In genomic region chr10:88228521-88229017, GRCm38 (mm10) we compare ENCODE assay signal across 23 mouse cellular contexts. TPM values are rescaled to one million over a fixed set of nuclear protein-coding genes. Genes with fewer than 3 reads are reported as not detected.
DNase-seq lines count a peak whose midpoint lies in the region; ATAC-seq and TF ChIP-seq lines count a peak whose summit lies in the region.
"Had no signal": no experiment of that assay in that cellular context is flagged by ENCODE, and none has a peak within 500 bp of the region (broad histone marks: within the 10 kb centered on the region; RNA-seq: fewer than 3 reads in every experiment).

No protein-coding gene starts in this region.

- peak; percentile 16 for DNase-seq in lung, embryonic 14.5 days
- DNase-seq in lung, adult 18-20 months, result no peak
- DNase-seq in liver, postnatal 0 days, result no peak
- DNase-seq in thymus, adult 18-20 months, result no peak
- DNase-seq in spleen, postnatal 36 days (ENCODE audit: low spot score in 2 of 2), result no peak
- DNase-seq: adrenal gland, postnatal 14 days; cerebellum, adult 2 months; heart, postnatal 14 days; layer of hippocampus, postnatal 36 days; lung, postnatal 10 days; retina, postnatal 1 day had no signal

- no peak overlapping the region for H3K4me2 ChIP-seq in lung, embryonic 14.5 days
- peak overlapping the region; percentile 29; the same call in 1 of the 2 replicates for H3K4me2 ChIP-seq in liver, postnatal 0 days (ENCODE audit: low read depth, low read length)
- H3K4me2 ChIP-seq: embryonic facial prominence, embryonic 12.5 days; heart, embryonic 12.5 days; hindbrain, embryonic 13.5 days; limb, embryonic 15.5 days had no signal

- no peak for TF ChIP-seq CTCF in lung, embryonic 14.5 days (IDR thresholded peaks at IDR 0.05; ENCODE audit: low read depth)
- no peak for TF ChIP-seq CTCF in liver, postnatal 0 days (IDR thresholded peaks at IDR 0.05; ENCODE audit: low read depth)

- TF ChIP-seq EP300 in liver, postnatal 0 days (IDR thresholded peaks at IDR 0.05; ENCODE audit: low read depth), result no peak

- H3K9me3 ChIP-seq in lung, embryonic 14.5 days (ENCODE audit: low read depth, low read length), result no peaks in the 10 kb centered on the region
- no peaks in the 10 kb centered on the region for H3K9me3 ChIP-seq in liver, postnatal 0 days (ENCODE audit: low read length)
- H3K9me3 ChIP-seq: embryonic facial prominence, embryonic 12.5 days; heart, embryonic 12.5 days; hindbrain, embryonic 13.5 days; limb, embryonic 15.5 days; midbrain, embryonic 10.5 days had no signal

- ATAC-seq in lung, embryonic 14.5 days (ENCODE audit: insufficient read depth), result no peak
- ATAC-seq in common myeloid progenitor, adult 5-6 weeks (replicated peaks; ENCODE audit: low read depth, poor library complexity, severe bottlenecking), result peak; percentile 90
- ATAC-seq in liver, postnatal 0 days, result no peak
- ATAC-seq in cerebellum, adult (ENCODE audit: insufficient number of reproducible peaks, low FRiP score, low TSS enrichment), result no peak
- ATAC-seq: forebrain, embryonic 14.5 days; inflammation-experienced regulatory T-cells, adult 6 months had no signal

- H3K4me1 ChIP-seq in lung, embryonic 14.5 days (ENCODE audit: insufficient read depth), result no peaks in the 10 kb centered on the region
- H3K4me1 ChIP-seq in liver, postnatal 0 days (ENCODE audit: insufficient read depth), result no peaks in the 10 kb centered on the region
- H3K4me1 ChIP-seq: heart, embryonic 12.5 days; hindbrain, embryonic 13.5 days; midbrain, embryonic 10.5 days had no signal

- WGBS in lung, embryonic 14.5 days, result 54% methylated on average over 8 of the region's 8 CpGs
- WGBS in liver, postnatal 0 days (ENCODE audit: insufficient replicate concordance), result 27% methylated on average over 8 of the region's 8 CpGs

- H3K9ac ChIP-seq in lung, embryonic 14.5 days, result no peak overlapping the region
- H3K9ac ChIP-seq in liver, postnatal 0 days (replicated peaks), result no peak overlapping the region
- H3K9ac ChIP-seq: embryonic facial prominence, embryonic 12.5 days; heart, embryonic 12.5 days; hindbrain, embryonic 13.5 days; limb, embryonic 15.5 days had no signal

- H3K36me3 ChIP-seq in lung, embryonic 14.5 days (ENCODE audit: insufficient read depth), result no peaks in the 10 kb centered on the region
- H3K36me3 ChIP-seq in liver, postnatal 0 days (replicated peaks; ENCODE audit: insufficient read depth, low read length), result peaks cover 8% of the 10 kb centered on the region

- H3K27me3 ChIP-seq in lung, embryonic 14.5 days (ENCODE audit: insufficient read depth, low read length), result no peaks in the 10 kb centered on the region
- no peaks in the 10 kb centered on the region for H3K27me3 ChIP-seq in liver, postnatal 0 days (ENCODE audit: insufficient read depth, low read length)
- H3K27me3 ChIP-seq: embryonic facial prominence, embryonic 12.5 days; heart, embryonic 12.5 days; hindbrain, embryonic 13.5 days; limb, embryonic 15.5 days had no signal

- H3K27ac ChIP-seq in lung, embryonic 14.5 days (ENCODE audit: low read depth), result no peak overlapping the region
- no peak overlapping the region for H3K27ac ChIP-seq in liver, postnatal 0 days (ENCODE audit: low read depth)
- H3K27ac ChIP-seq: embryonic facial prominence, embryonic 12.5 days; hindbrain, embryonic 13.5 days; layer of hippocampus, adult 2 months; limb, embryonic 15.5 days; midbrain, embryonic 10.5 days; stomach, postnatal 0 days had no signal

- H3K4me3 ChIP-seq in lung, embryonic 14.5 days (ENCODE audit: low read depth, low read length), result no peak overlapping the region
- no peak overlapping the region for H3K4me3 ChIP-seq in liver, postnatal 0 days (ENCODE audit: low read depth, low read length)
- H3K4me3 ChIP-seq: embryonic facial prominence, embryonic 12.5 days; erythroblast, embryonic 14.5 days; heart, embryonic 12.5 days; hindbrain, embryonic 13.5 days; layer of hippocampus, adult 2 months; limb, embryonic 15.5 days; midbrain, embryonic 10.5 days had no signal

RNA-seq across cellular contexts. Expression of gene Washc3, which starts 27.7 kb away (rescaled TPM):
- 55.6 and 60.4 TPM in 2 replicates for polyA plus RNA-seq in lung, embryonic 14.5 days (2014; fragmentation: Nextera tagmentation; extraction: Ambion mirVana)
- total RNA-seq in common myeloid progenitor, adult 5-6 weeks (2017), result 35.9 and 61.2 TPM in 2 replicates
- 40.1 and 42.1 TPM in 2 replicates for polyA plus RNA-seq in liver, postnatal 0 days (2015; fragmentation: Nextera tagmentation; extraction: Ambion mirVana)
